Mouse (Mus musculus): ENCODE measurements at regions not wholly inside any gene's neighbourhood (a gene's known extent, or its start where the extent isn't known, plus 50 kb on each side); places are given as distances from the start of the nearest gene placed in this dataset.

GRCm38 (mm10) chr6:80862256-80862655, 843.6 kb downstream of the Lrrtm4 start:
- peak; percentile 21 to 77 for DNase-seq (ENCODE audit: low spot score in 2 of 2)

- no peak for DNase-seq (ENCODE audit: low spot score in 2 of 2)
These were observed 844.1 kb downstream of the Lrrtm4 start for GRCm38 (mm10) chr6:80862741-80863140.

- no peak for DNase-seq (ENCODE audit: low spot score in 2 of 2)
These were observed 847.3 kb downstream of the Lrrtm4 start for GRCm38 (mm10) chr6:80865809-80866603.

GRCm38 (mm10) chr6:80885363-80885762, 866.7 kb downstream of the Lrrtm4 start:
- no peak for DNase-seq (ENCODE audit: low spot score in 2 of 2)

- peak; percentile 23 to 70 for DNase-seq (ENCODE audit: low spot score in 2 of 2)
These were observed 886.5 kb downstream of the Lrrtm4 start for GRCm38 (mm10) chr6:80905220-80905619.

- no peak for DNase-seq (ENCODE audit: low spot score in 2 of 2)
These were observed 911.1 kb downstream of the Lrrtm4 start for GRCm38 (mm10) chr6:80929799-80930198.

GRCm38 (mm10) chr6:80975162-80975561, 948.3 kb upstream of the Gcfc2 start:
- DNase-seq (ENCODE audit: low spot score in 2 of 2) = no peak

- DNase-seq (ENCODE audit: low spot score in 2 of 2) = no peak
These were observed 930.0 kb upstream of the Gcfc2 start for GRCm38 (mm10) chr6:80993511-80993910.

GRCm38 (mm10) chr6:81024531-81024930, 898.9 kb upstream of the Gcfc2 start:
- DNase-seq (ENCODE audit: low spot score in 2 of 2) = no peak

All from layer of hippocampus, adult 18-20 months (tissue).